Mouse (Mus musculus): ENCODE data around the gene Chic2.

- TF ChIP-seq CTCF (IDR thresholded peaks at IDR 0.05; ENCODE audit: control insufficient read depth, insufficient read depth, insufficient read length): no peak
- TF ChIP-seq USF1 (IDR thresholded peaks at IDR 0.05; ENCODE audit: low read depth): no peak
- TF ChIP-seq MAX (IDR thresholded peaks at IDR 0.05): no peak
- no peak for TF ChIP-seq CEBPB (IDR thresholded peaks at IDR 0.05; ENCODE audit: low read depth)
Measured at GRCm38 (mm10) chr5:75066715-75067114, 22.1 kb upstream of the Chic2 start.

Data from C2C12 (cell line).